In the genomic region with DNA sequence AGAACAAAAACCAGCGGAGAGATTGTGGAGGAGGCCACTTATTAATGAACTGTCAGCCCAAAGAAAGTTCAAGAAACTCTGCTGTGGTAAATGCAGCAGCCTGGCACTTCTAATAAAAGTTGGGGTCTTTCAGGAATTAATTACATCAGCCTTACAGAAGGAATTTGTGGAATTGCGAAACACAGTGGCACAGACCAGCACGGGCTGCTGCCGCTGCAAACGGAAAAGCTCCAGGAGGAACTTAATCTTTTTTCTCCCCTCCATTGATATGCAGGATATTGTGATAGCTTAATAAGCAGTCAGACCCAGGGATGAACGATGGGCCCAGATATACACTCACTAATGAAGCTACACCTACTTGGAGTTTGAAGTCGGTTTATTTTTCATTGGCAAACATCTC, we compare ENCODE assay signal across 32 mouse cellular contexts. TPM values are rescaled to one million over a fixed set of nuclear protein-coding genes. Genes with fewer than 3 reads are reported as not detected.
DNase-seq lines count a peak whose midpoint lies in the region; ATAC-seq and TF ChIP-seq lines count a peak whose summit lies in the region.
"Had no signal": no experiment of that assay in that cellular context is flagged by ENCODE, and none has a peak within 500 bp of the region (broad histone marks: within the 10 kb centered on the region; RNA-seq: fewer than 3 reads in every experiment).

No protein-coding gene starts in this region.

- no peak for TF ChIP-seq CTCF in lung, embryonic 14.5 days (IDR thresholded peaks at IDR 0.05; ENCODE audit: low read depth)
- TF ChIP-seq CTCF in C2C12 (IDR thresholded peaks at IDR 0.05; ENCODE audit: control insufficient read depth, insufficient read depth, insufficient read length) = no peak

- no peak overlapping the region for H3K4me3 ChIP-seq in lung, embryonic 14.5 days (ENCODE audit: low read depth, low read length)
- H3K4me3 ChIP-seq in C2C12 (ENCODE audit: insufficient read depth, poor library complexity, severe bottlenecking) = no peak overlapping the region
- H3K4me3 ChIP-seq in limb, embryonic 10.5 days = no peak overlapping the region
- H3K4me3 ChIP-seq in intestine, embryonic 16.5 days (ENCODE audit: low read length) = no peak overlapping the region
- H3K4me3 ChIP-seq: embryonic facial prominence, embryonic 12.5 days; embryonic facial prominence, embryonic 15.5 days; forebrain, embryonic 15.5 days; heart, embryonic 15.5 days; hindbrain, embryonic 12.5 days; hindbrain, embryonic 15.5 days had no signal

- no peaks in the 10 kb centered on the region for H3K79me2 ChIP-seq in C2C12 (ENCODE audit: control insufficient read depth, insufficient read depth)

- H3K9ac ChIP-seq in lung, embryonic 14.5 days = no peak overlapping the region
- H3K9ac ChIP-seq in intestine, embryonic 16.5 days (ENCODE audit: low read depth, low read length) = no peak overlapping the region
- H3K9ac ChIP-seq: embryonic facial prominence, embryonic 12.5 days; embryonic facial prominence, embryonic 15.5 days; forebrain, embryonic 15.5 days; heart, embryonic 15.5 days; hindbrain, embryonic 12.5 days; hindbrain, embryonic 15.5 days had no signal

- no peaks in the 10 kb centered on the region for H3K36me3 ChIP-seq in lung, embryonic 14.5 days (ENCODE audit: insufficient read depth)
- H3K36me3 ChIP-seq in C2C12 (ENCODE audit: control insufficient read depth, insufficient read depth) = no peaks in the 10 kb centered on the region
- no peaks in the 10 kb centered on the region for H3K36me3 ChIP-seq in limb, embryonic 10.5 days
- H3K36me3 ChIP-seq in intestine, embryonic 16.5 days (ENCODE audit: control insufficient read depth, insufficient read depth, low read length) = no peaks in the 10 kb centered on the region
- H3K36me3 ChIP-seq: embryonic facial prominence, embryonic 12.5 days; embryonic facial prominence, embryonic 15.5 days; forebrain, embryonic 15.5 days; G1E; heart, embryonic 15.5 days; hindbrain, embryonic 12.5 days; hindbrain, embryonic 15.5 days had no signal

- peak; percentile 82 for DNase-seq in heart, adult 11 months
- no peak for DNase-seq in heart, postnatal 4 days
- DNase-seq in lung, embryonic 14.5 days = peak; percentile 31
- no peak for DNase-seq in lung, postnatal 10 days
- peak; percentile 29 for DNase-seq in limb, embryonic 10.5 days (ENCODE audit: low spot score)
- DNase-seq: adrenal gland, adult 2 months; adrenal gland, postnatal 14 days; cerebellum, adult 11 months; cerebellum, adult 2 months; cerebellum, adult 9-11 months; cerebellum, postnatal 25 days; gastrocnemius, postnatal 25 days; heart, postnatal 10 days had no signal

- H3K9me3 ChIP-seq in lung, embryonic 14.5 days (ENCODE audit: low read depth, low read length) = no peaks in the 10 kb centered on the region
- no peaks in the 10 kb centered on the region for H3K9me3 ChIP-seq in limb, embryonic 10.5 days (replicated peaks)
- no peaks in the 10 kb centered on the region for H3K9me3 ChIP-seq in intestine, embryonic 16.5 days (ENCODE audit: control insufficient read depth, low read length)
- H3K9me3 ChIP-seq: embryonic facial prominence, embryonic 12.5 days; embryonic facial prominence, embryonic 15.5 days; forebrain, embryonic 15.5 days; G1E; heart, embryonic 15.5 days; hindbrain, embryonic 12.5 days; hindbrain, embryonic 15.5 days had no signal

- 32% methylated on average over 7 of the region's 7 CpGs for WGBS in lung, embryonic 14.5 days
- WGBS in limb, embryonic 10.5 days = 48% methylated on average over 7 of the region's 7 CpGs
- 45% methylated on average over 7 of the region's 7 CpGs for WGBS in intestine, embryonic 16.5 days

- no peak overlapping the region for H3K4me2 ChIP-seq in lung, embryonic 14.5 days
- no peak overlapping the region for H3K4me2 ChIP-seq in intestine, embryonic 16.5 days (ENCODE audit: low read depth, low read length)
- H3K4me2 ChIP-seq: embryonic facial prominence, embryonic 12.5 days; embryonic facial prominence, embryonic 15.5 days; forebrain, embryonic 15.5 days; heart, embryonic 11.5 days; heart, embryonic 15.5 days; hindbrain, embryonic 12.5 days; hindbrain, embryonic 15.5 days had no signal

- H3K27me3 ChIP-seq in lung, embryonic 14.5 days (ENCODE audit: insufficient read depth, low read length) = peaks cover 37% of the 10 kb centered on the region
- peaks cover 35% of the 10 kb centered on the region for H3K27me3 ChIP-seq in C2C12 (ENCODE audit: control insufficient read depth, insufficient read depth, insufficient read length)
- H3K27me3 ChIP-seq in limb, embryonic 10.5 days (ENCODE audit: low read depth, poor library complexity, severe bottlenecking) = peaks cover 72% of the 10 kb centered on the region
- H3K27me3 ChIP-seq in intestine, embryonic 16.5 days (replicated peaks; ENCODE audit: control insufficient read depth, insufficient read depth, low read length) = peaks cover 18% of the 10 kb centered on the region
- H3K27me3 ChIP-seq: CH12.LX had no signal

- no peak overlapping the region for H3K27ac ChIP-seq in lung, embryonic 14.5 days (ENCODE audit: low read depth)
- H3K27ac ChIP-seq in limb, embryonic 10.5 days = no peak overlapping the region
- H3K27ac ChIP-seq in intestine, embryonic 16.5 days (ENCODE audit: low read length) = no peak overlapping the region
- H3K27ac ChIP-seq: embryonic facial prominence, embryonic 12.5 days; embryonic facial prominence, embryonic 15.5 days; forebrain, embryonic 15.5 days; heart, embryonic 15.5 days; hindbrain, embryonic 12.5 days; hindbrain, embryonic 15.5 days had no signal

- ATAC-seq in lung, embryonic 14.5 days (ENCODE audit: insufficient read depth) = no peak
- ATAC-seq in intestine, embryonic 16.5 days = no peak
- ATAC-seq in inflammation-experienced regulatory T-cells, adult 6 months = no peak
- ATAC-seq: forebrain, embryonic 15.5 days had no signal

- no peaks in the 10 kb centered on the region for H3K4me1 ChIP-seq in lung, embryonic 14.5 days (ENCODE audit: insufficient read depth)
- 0 out of 2 replicates have a peak, but pooled peaks cover 4% of the 10 kb centered on the region for H3K4me1 ChIP-seq in limb, embryonic 10.5 days
- H3K4me1 ChIP-seq in intestine, embryonic 16.5 days (ENCODE audit: control insufficient read depth, insufficient read depth, low read length) = no peaks in the 10 kb centered on the region; the same call in 1 of the 2 replicates
- H3K4me1 ChIP-seq: embryonic facial prominence, embryonic 12.5 days; embryonic facial prominence, embryonic 15.5 days; forebrain, embryonic 15.5 days; hindbrain, embryonic 12.5 days; hindbrain, embryonic 15.5 days had no signal

- H3K79me3 ChIP-seq in C2C12 (ENCODE audit: low read depth) = no peaks in the 10 kb centered on the region

- H3ac ChIP-seq in C2C12 (ENCODE audit: control insufficient read depth, insufficient read length, low read depth) = no peak overlapping the region

TF ChIP-seq in C2C12, 6 proteins besides CTCF, POLR2A, EP300 and RAD21:
- TF ChIP-seq FOSL1 (IDR thresholded peaks at IDR 0.05; ENCODE audit: insufficient read depth, low read length, poor library complexity, severe bottlenecking) (no peak), USF1 (IDR thresholded peaks at IDR 0.05; ENCODE audit: low read depth) (no peak), CEBPB (IDR thresholded peaks at IDR 0.05; ENCODE audit: low read depth) (peak; percentile 29), MAX (IDR thresholded peaks at IDR 0.05) (no peak), MYOD1 (IDR thresholded peaks at IDR 0.05; ENCODE audit: control insufficient read depth, insufficient read length, low read depth) (no peak), MYOG (IDR thresholded peaks at IDR 0.05; ENCODE audit: control insufficient read depth, extremely low read depth, insufficient read length) (no peak)
TF ChIP-seq in C2C12: peak in this region for 1.

RNA-seq across cellular contexts. Expression of a gene that starts 15.0 kb away (rescaled TPM):
- total RNA-seq in heart, postnatal 4 days (2021) = 10 to 100 TPM; 19.7 to 21.5 TPM
- polyA plus RNA-seq in lung, embryonic 14.5 days (2014; fragmentation: Nextera tagmentation; extraction: Ambion mirVana) = 8.9 and 9.0 TPM in 2 replicates
- not detected for polyA plus RNA-seq in C2C12 (2012; fragmentation: generic; extraction: Trizol)
- polyA plus RNA-seq in limb, embryonic 10.5 days (2016; fragmentation: Nextera tagmentation; extraction: Ambion mirVana) = 5.6 and 6.6 TPM in 2 replicates
- polyA plus RNA-seq in intestine, embryonic 16.5 days (2015; fragmentation: Nextera tagmentation; extraction: Ambion mirVana) = 8.1 and 10.0 TPM in 2 replicates
- polyA plus RNA-seq in inflammation-experienced regulatory T-cells, adult 6 months (2017; shearing (Covaris generic)) = not detected
- total RNA-seq: CH12.LX; common myeloid progenitor, adult 5-6 weeks; gastrocnemius, adult 8-10 months; hematopoietic stem cell, adult 5-6 weeks had no signal
- polyA plus RNA-seq: cerebellum, adult 2 months; forebrain, embryonic 15.5 days; G1E had no signal

RNA-seq across cellular contexts. Expression of a gene that starts 49.6 kb away (rescaled TPM):
- total RNA-seq in heart, postnatal 4 days (2021) = not detected
- polyA plus RNA-seq in lung, embryonic 14.5 days (2014; fragmentation: Nextera tagmentation; extraction: Ambion mirVana) = not detected in 2 replicates
- not detected for polyA plus RNA-seq in C2C12 (2012; fragmentation: generic; extraction: Trizol)
- polyA plus RNA-seq in limb, embryonic 10.5 days (2016; fragmentation: Nextera tagmentation; extraction: Ambion mirVana) = not detected in 2 replicates
- polyA plus RNA-seq in intestine, embryonic 16.5 days (2015; fragmentation: Nextera tagmentation; extraction: Ambion mirVana) = not detected in 2 replicates
- polyA plus RNA-seq in inflammation-experienced regulatory T-cells, adult 6 months (2017; shearing (Covaris generic)) = not detected
- total RNA-seq: adrenal gland, adult 2 months; adrenal gland, postnatal 14 days; adrenal gland, postnatal 4 days; CH12.LX; common myeloid progenitor, adult 5-6 weeks; G1E; gastrocnemius, adult 8-10 months; gastrocnemius, postnatal 25 days; heart, adult 8-10 months; heart, postnatal 10 days; hematopoietic stem cell, adult 5-6 weeks had no signal
- polyA plus RNA-seq: adrenal gland, adult 2 months; cerebellum, adult 2 months; embryonic facial prominence, embryonic 12.5 days; embryonic facial prominence, embryonic 15.5 days; forebrain, embryonic 11.5 days; forebrain, embryonic 15.5 days; G1E; gonadal fat pad, adult 2 months; heart, embryonic 11.5 days; heart, embryonic 15.5 days; hindbrain, embryonic 12.5 days; hindbrain, embryonic 15.5 days had no signal

Comparison
In these comparisons a context has a peak if more than half of its experiments do, and no peak if none do; other contexts are left out.
1. DNase-seq: peak in heart, adult 11 months (single experiment), lung, embryonic 14.5 days (single experiment) and limb, embryonic 10.5 days (single experiment); none in heart, postnatal 4 days (single experiment) and lung, postnatal 10 days (single experiment).